Mouse (Mus musculus): Measurements from ENCODE around the gene Cdhr3.

GRCm38 (mm10) chr12:33130401-33130800 lies 37.7 kb upstream of the Cdhr3 start:
- no peak for TF ChIP-seq CTCF (IDR thresholded peaks at IDR 0.05; ENCODE audit: insufficient read depth, low read depth, low read length)
- no peak for TF ChIP-seq POLR2A (IDR thresholded peaks at IDR 0.05; ENCODE audit: insufficient read depth, low read depth, low read length)

Data from olfactory bulb, adult 2 months (tissue).